Mouse (Mus musculus): Measurements from ENCODE around the gene Zfc3h1.

- TF ChIP-seq CTCF (IDR thresholded peaks at IDR 0.05; ENCODE audit: extremely low read depth, insufficient read length, insufficient replicate concordance, low read depth, low read length) (no peak), POLR2A (IDR thresholded peaks at IDR 0.05; ENCODE audit: low read depth, low read length) (no peak)
Measured at GRCm38 (mm10) chr10:115355016-115355415, 29.7 kb upstream of the Zfc3h1 start.

Data from small intestine, adult 2 months (tissue).